Mouse (Mus musculus) adrenal gland (tissue): Measurements from ENCODE around the gene Tfpi2.

Source experiments
- intact Hi-C: fragments of 180-260 bp; cut with DNase I; formaldehyde crosslinking; loops from one replicate; pipeline ENCODE4 v1.15.1; 2025
- long read RNA-seq, 2 experiments: library from polyadenylated mRNA; unstranded; transcript quantifications; one replicate each; pipeline ENCODE4 v2.0.0; 2020; ENCODE audit warnings: borderline replicate concordance in 1 of 2; ENCODE audit not compliant: insufficient replicate concordance in 1 of 2

The Tfpi2 gene
- long read RNA-seq, experiment 1, partial matches to known transcripts = 0 of 2 reads
- long read RNA-seq, experiment 1, other reads (novel, unspliced or antisense) = 0 of 2 reads
- long read RNA-seq, experiment 2 = 0 reads

GRCm38 (mm10) chr6:3988750-3989149, at the start of gene Tfpi2:
Tfpi2 (minus strand) TSS chr6:3988919.
- intact Hi-C loops = no loop called here

GRCm38 (mm10) chr6:4030956-4031355, 42.2 kb upstream of the Tfpi2 start:
- intact Hi-C loops = no loop called here

- intact Hi-C loops = no loop called here
These were observed 37.6 kb upstream of the Tfpi2 start for GRCm38 (mm10) chr6:4026367-4026766.

GRCm38 (mm10) chr6:4022645-4023044, 33.9 kb upstream of the Tfpi2 start:
- intact Hi-C loops = no loop called here

GRCm38 (mm10) chr6:4009548-4009947, 20.8 kb upstream of the Tfpi2 start:
- intact Hi-C loops = no loop called here

- intact Hi-C loops = no loop called here
These were observed 19.9 kb upstream of the Tfpi2 start for GRCm38 (mm10) chr6:4008501-4009040.

- intact Hi-C loops = no loop called here
These were observed 16.1 kb upstream of the Tfpi2 start for GRCm38 (mm10) chr6:4004808-4005207.

GRCm38 (mm10) chr6:4003890-4004306, 15.2 kb upstream of the Tfpi2 start, which contains the start of gene Gng11:
Gng11 (plus strand) TSS chr6:4003904.
- intact Hi-C loops = no loop called here

GRCm38 (mm10) chr6:4003445-4003844, 14.7 kb upstream of the Tfpi2 start:
- intact Hi-C loops = no loop called here

- intact Hi-C loops = no loop called here
These were observed 12.0 kb upstream of the Tfpi2 start for GRCm38 (mm10) chr6:4000716-4001115.

- intact Hi-C loops = no loop called here
These were observed 10.6 kb upstream of the Tfpi2 start for GRCm38 (mm10) chr6:3999296-3999695.

GRCm38 (mm10) chr6:3998089-3998488, 9.4 kb upstream of the Tfpi2 start:
- intact Hi-C loops = no loop called here

- intact Hi-C loops = no loop called here
These were observed 4.8 kb upstream of the Tfpi2 start, which contains the start of gene Gngt1 for GRCm38 (mm10) chr6:3993492-3993891. Gngt1 (plus strand) TSS chr6:3993792.

- intact Hi-C loops = no loop called here
These were observed 5.9 kb downstream of the Tfpi2 start for GRCm38 (mm10) chr6:3982661-3983284.

- intact Hi-C loops = no loop called here
These were observed 15.0 kb downstream of the Tfpi2 start for GRCm38 (mm10) chr6:3973679-3974078.

- intact Hi-C loops = no loop called here
These were observed 20.8 kb downstream of the Tfpi2 start for GRCm38 (mm10) chr6:3967676-3968626.

GRCm38 (mm10) chr6:3954969-3955368, 33.8 kb downstream of the Tfpi2 start:
- intact Hi-C loops = no loop called here

GRCm38 (mm10) chr6:3936140-3936714, 52.5 kb downstream of the Tfpi2 start:
- intact Hi-C loops = no loop called here

- intact Hi-C loops = no loop called here
These were observed 53.1 kb downstream of the Tfpi2 start for GRCm38 (mm10) chr6:3935606-3936005.

- intact Hi-C loops = no loop called here
These were observed 53.7 kb downstream of the Tfpi2 start for GRCm38 (mm10) chr6:3935048-3935447.

- intact Hi-C loops = no loop called here
These were observed 62.6 kb downstream of the Tfpi2 start for GRCm38 (mm10) chr6:3926140-3926539.
